Mouse (Mus musculus) layer of hippocampus, adult 9-10 months (tissue): ENCODE measurements around the gene Tmem262.
"Not testable (repeated sequence)": the region's sequence is repeated elsewhere in the genome, so short reads cannot be mapped to it uniquely, and the experiment has no call there.

Source experiments
- DNase-seq: peaks from one replicate; pipeline ENCODE4 v3.0.0; 2022; ENCODE audit warnings: low spot score

Gene Tmem262

GRCm38 (mm10) chr19:6079983-6080480 is at the start of gene Tmem262:
Gene Tmem262, plus strand, starts transcription at chr19:6080033.
- DNase-seq = no peak

GRCm38 (mm10) chr19:6030520-6031280 is 49.1 kb upstream of the Tmem262 start:
- no peak for DNase-seq

- no peak for DNase-seq
Measured at GRCm38 (mm10) chr19:6035966-6036585, 43.8 kb upstream of the Tmem262 start.

GRCm38 (mm10) chr19:6037695-6038094 is 42.1 kb upstream of the Tmem262 start:
- DNase-seq = no peak

GRCm38 (mm10) chr19:6038326-6038725 is 41.5 kb upstream of the Tmem262 start:
- no peak for DNase-seq

GRCm38 (mm10) chr19:6040002-6040401 is 39.8 kb upstream of the Tmem262 start:
- no peak for DNase-seq

GRCm38 (mm10) chr19:6042293-6042692 is 37.5 kb upstream of the Tmem262 start:
- DNase-seq = no peak

GRCm38 (mm10) chr19:6044102-6044501 is 35.7 kb upstream of the Tmem262 start:
- DNase-seq = not testable (repeated sequence)

- no peak for DNase-seq
Measured at GRCm38 (mm10) chr19:6045366-6046293, 34.2 kb upstream of the Tmem262 start.

- peak; percentile 89 for DNase-seq
Measured at GRCm38 (mm10) chr19:6046294-6047153, 33.3 kb upstream of the Tmem262 start, which contains the start of gene Syvn1. Gene Syvn1, plus strand, starts transcription at chr19:6046576.

DNA sequence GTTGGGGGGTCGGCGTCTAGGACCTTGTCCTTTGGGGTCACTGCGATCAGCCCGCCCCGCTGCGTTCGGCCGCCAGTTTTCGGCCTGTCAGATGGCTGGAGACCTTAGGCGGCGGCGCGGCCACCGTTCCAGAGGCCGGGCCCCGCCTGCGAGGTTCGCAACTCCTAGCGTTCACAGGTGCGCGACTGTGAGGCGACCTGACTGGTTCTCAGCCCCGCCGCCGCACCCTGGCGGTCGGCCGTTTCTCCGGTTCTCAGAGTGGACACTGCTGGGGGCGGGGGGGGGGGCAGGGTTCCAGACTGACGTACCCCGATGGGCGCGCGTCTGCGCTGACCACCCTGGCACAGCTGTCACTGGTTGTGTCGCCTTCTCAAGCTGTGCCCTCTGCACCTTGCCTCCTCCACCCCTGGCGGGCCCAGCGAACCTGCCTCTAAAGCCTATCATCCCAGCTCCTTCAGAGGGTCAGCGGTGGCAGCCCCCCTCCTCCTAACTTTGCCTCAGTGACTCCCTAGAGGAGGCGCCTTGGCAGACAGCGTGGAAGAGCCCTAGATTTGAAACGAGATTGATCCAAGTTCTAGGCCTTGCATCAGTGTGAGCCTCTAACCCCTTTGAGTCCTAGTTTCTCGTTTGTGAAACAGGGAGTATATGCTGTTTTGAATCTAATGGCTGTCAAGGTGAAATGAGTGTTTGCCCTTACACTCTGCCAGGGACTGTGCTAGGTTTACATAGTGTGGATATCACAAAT is 32.5 kb upstream of the Tmem262 start:
- no peak for DNase-seq

GRCm38 (mm10) chr19:6047899-6048166 is 32.0 kb upstream of the Tmem262 start:
- DNase-seq = no peak

- DNase-seq = no peak
Measured at GRCm38 (mm10) chr19:6048681-6049410, 31.0 kb upstream of the Tmem262 start.

DNA sequence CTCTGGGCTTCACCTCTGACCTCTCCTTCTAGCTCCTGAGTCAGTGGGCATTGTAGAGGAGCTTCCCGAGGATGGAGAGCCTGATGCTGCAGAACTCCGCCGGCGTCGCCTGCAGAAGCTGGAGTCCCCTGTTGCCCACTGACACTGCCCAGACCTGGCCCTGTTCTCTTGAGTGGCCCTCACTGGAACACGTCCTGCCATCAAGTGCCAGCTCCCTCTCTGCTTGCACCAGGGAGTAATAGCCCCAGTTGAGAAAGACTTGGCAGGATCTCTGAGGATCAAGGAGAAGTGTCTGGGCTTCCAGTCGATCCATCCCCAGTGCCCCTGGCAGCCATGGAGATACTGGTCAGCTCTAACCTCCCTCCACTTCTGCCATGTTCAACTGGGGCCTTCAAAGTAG is 27.3 kb upstream of the Tmem262 start:
- DNase-seq = no peak

DNA sequence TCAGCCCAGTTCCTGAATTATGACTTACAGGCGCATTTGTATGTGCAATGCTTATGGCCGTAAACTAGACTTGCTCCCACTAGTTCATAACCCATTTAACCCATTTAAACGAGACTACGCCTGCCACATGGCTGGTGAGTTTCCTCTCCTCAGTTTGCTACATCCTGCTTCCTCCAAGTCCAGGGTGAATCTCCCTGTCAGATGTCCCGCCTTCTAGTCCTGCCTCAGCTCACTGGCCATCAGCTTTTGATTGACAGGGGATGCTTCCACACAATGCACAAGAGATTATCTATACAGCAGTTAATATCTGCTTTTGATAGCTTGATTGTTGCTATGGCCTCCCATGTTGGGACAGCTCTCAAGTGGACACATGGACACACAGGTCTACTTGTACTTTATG is 25.5 kb upstream of the Tmem262 start:
- no peak for DNase-seq

DNA sequence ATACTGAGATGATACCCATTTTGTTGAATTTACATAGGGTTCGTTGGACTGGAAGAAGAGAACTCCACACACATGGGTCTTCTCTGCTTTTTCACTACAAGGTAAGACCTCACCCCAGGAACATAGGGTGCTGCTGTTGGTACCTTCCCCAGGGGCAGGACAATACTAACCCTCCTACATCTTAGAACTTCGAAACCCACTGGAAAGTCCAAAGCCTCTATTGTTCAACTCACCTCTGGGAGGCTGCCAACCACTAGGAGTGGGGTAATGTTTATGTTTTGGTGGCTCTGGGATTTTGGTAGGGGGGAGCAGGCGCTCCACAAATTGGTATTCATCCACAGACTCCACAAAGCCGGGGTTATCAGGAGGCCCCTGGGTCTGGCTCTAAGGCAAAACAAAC is 23.1 kb upstream of the Tmem262 start:
- no peak for DNase-seq

DNA sequence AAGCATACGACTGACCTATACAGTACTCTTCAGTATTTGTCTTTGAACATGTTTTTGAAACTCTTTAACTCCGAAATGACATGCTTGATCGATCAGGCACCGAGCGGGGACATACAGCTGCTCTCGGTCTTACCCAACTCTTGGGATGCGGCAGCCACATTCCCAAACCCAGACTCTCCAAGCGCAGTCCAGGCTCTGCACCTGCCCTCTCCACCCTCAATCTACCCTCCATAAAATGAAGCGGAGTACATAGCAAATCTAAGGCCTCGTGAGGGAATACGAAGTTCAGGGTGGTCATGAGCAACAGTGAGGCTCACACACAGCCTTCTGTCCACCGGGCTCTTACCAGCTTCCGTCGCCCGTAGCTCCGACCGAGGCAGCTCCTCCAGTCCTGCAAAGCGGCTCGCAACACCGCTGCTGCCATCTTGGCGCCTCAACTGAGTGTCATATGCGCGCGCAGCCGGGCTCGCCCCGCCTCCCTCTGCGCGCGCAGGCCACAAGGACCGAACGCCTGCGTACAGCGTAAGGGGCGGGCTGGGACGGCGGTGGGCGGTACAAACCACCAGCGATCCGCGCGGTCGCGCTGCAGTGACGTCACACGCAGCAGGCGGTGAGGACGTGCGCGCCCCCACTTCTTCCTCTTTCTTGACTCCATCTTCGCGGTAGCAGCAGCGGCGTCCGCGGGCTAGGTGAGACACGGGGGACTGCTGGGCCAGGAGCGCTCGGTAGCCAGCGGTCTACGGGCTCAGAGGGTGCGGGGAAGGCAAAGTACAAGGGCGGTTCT is 22.3 kb upstream of the Tmem262 start, which contains the start of the genes Mrpl49 and Fau:
TSS of gene Mrpl49 (minus strand) at position 473 of the 784 bp plus-strand sequence.
TSS of gene Fau (plus strand) at position 532 of the 784 bp plus-strand sequence.
- peak; percentile 87 for DNase-seq

DNA sequence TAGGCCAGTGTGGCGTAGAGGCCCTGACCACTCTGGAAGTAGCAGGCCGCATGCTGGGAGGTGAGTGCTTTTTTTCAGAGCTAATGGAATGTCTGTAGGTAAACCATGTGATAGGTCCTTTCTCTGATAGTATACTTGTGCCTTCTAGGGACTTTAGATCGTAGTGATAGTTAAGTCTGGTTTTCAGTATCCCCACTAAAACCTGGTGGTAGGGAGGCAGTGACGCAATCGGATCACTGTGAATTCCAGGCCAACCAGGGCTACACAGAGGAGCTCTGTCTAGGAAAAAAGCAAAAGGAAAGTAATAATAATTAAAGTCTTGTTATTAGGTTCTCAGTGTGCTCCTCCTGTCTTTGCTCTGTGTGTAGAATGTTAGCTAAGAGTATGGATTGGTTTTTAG is 21.3 kb upstream of the Tmem262 start:
- no peak for DNase-seq

GRCm38 (mm10) chr19:6058966-6059365 is 20.9 kb upstream of the Tmem262 start:
- DNase-seq = no peak
